Mouse (Mus musculus): ENCODE measurements at regions not wholly inside any gene's neighbourhood (a gene's known extent, or its start where the extent isn't known, plus 50 kb on each side); places are given as distances from the start of the nearest gene placed in this dataset.
A peak's percentile ranks its signal among the peaks of the same experiment; 100 is the strongest.
"Not testable (repeated sequence)": the region's sequence is repeated elsewhere in the genome, so short reads cannot be mapped to it uniquely, and the experiment has no call there.

- Histone ChIP-seq H3K27me3 (ENCODE audit: insufficient read depth, low read length) (no peaks in the 10 kb centered on the region), H3K4me3 (ENCODE audit: low read depth, low read length) (no peak overlapping the region), H3K9ac (no peak overlapping the region), H3K36me3 (ENCODE audit: insufficient read depth) (no peaks in the 10 kb centered on the region), H3K4me1 (ENCODE audit: insufficient read depth) (0 out of 2 replicates have a peak, but pooled peaks cover 5% of the 10 kb centered on the region), H3K4me2 (no peak overlapping the region), H3K27ac (ENCODE audit: low read depth) (no peak overlapping the region), H3K9me3 (ENCODE audit: low read depth, low read length) (no peaks in the 10 kb centered on the region)
- ATAC-seq (ENCODE audit: insufficient read depth) (no peak), DNase-seq (no peak)
- TF ChIP-seq CTCF (IDR thresholded peaks at IDR 0.05; ENCODE audit: low read depth), result no peak
Observed at GRCm38 (mm10) chr2:63706643-63707042, 391.2 kb downstream of the Fign start.

DNA sequence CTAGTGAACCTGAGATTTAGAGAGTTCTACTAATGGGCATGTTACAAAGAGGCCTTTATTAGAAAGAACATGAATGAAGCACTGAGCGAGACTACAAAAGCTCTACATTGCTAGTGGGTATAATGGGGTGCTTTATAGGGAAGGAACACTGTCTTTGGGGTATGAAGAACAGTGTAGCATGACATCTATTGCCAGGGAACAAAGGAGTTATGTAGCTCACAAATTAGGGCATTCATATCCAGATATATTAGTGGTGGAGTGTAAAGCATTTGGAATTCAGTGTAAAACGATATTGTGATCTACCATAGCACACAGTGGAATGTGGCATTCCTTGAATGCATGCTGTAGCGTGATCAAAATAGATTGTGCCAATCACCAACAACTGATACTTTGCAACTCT is 391.7 kb downstream of the Fign start:
- Histone ChIP-seq H3K4me3 (ENCODE audit: low read depth, low read length) (no peak overlapping the region), H3K9me3 (ENCODE audit: low read depth, low read length) (no peaks in the 10 kb centered on the region), H3K9ac (no peak overlapping the region), H3K27me3 (ENCODE audit: insufficient read depth, low read length) (no peaks in the 10 kb centered on the region), H3K36me3 (ENCODE audit: insufficient read depth) (no peaks in the 10 kb centered on the region), H3K4me1 (ENCODE audit: insufficient read depth) (0 out of 2 replicates have a peak, but pooled peaks cover 5% of the 10 kb centered on the region), H3K4me2 (no peak overlapping the region), H3K27ac (ENCODE audit: low read depth) (no peak overlapping the region)
- 73% methylated on average over 3 of the region's 3 CpGs for WGBS
- TF ChIP-seq CTCF (IDR thresholded peaks at IDR 0.05; ENCODE audit: low read depth), result no peak
- DNase-seq, result no peak
- no peak for ATAC-seq (ENCODE audit: insufficient read depth)

DNA sequence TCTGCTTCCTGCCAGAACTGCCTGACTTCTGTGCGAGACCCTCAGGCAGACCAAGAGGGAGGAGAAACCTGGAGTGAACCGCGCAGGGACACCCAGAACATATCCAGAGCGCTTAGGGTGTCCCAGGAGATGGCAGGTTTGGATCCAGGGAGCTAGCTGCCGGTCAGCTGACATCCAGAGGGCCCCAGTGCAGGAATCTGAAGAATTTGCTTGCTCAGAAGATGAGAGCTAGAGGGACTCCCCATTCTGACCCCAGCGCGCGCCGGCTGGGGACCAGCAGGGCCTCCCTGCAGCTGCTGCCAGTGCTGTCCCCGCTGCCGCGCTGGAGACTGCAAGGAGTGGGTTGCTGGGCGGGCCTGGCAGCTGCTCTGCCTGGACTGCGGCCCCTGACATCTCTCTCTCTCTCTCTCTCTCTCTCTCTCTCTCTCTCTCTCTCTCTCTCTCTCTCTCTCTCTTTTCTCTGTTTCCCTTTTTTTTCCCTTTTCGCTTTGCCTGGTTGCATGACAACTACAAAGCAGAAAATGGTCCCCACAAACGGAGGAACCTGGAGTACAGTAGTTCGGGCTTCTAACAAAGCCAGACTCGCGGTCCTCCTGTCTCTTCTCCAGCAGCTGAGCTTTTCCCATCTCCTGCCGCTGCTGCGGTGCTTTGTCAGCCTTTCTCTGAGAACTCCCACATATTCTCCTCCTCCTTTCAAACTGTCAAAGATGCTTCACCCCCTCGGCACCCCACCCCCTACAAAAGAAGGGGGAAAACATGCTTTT is 395.3 kb downstream of the Fign start:
- no peaks in the 10 kb centered on the region for H3K36me3 ChIP-seq (ENCODE audit: insufficient read depth)
- H3K9me3 ChIP-seq (ENCODE audit: low read depth, low read length), result no peaks in the 10 kb centered on the region
- no peaks in the 10 kb centered on the region for H3K27me3 ChIP-seq (ENCODE audit: insufficient read depth, low read length)
- peak overlapping the region; percentile 58; the same call in 1 of the 2 replicates for H3K27ac ChIP-seq (ENCODE audit: low read depth)
- H3K9ac ChIP-seq, result peak overlapping the region; percentile 45
- H3K4me2 ChIP-seq, result peak overlapping the region; percentile 66
- WGBS, result under 1% methylated on average over 22 of the region's 22 CpGs
- no peak for TF ChIP-seq CTCF (IDR thresholded peaks at IDR 0.05; ENCODE audit: low read depth)
- ATAC-seq (ENCODE audit: insufficient read depth) (peak; percentile 100), DNase-seq (peak; percentile 87)
- H3K4me1 ChIP-seq (ENCODE audit: insufficient read depth), result 0 out of 2 replicates have a peak, but pooled peaks cover 5% of the 10 kb centered on the region
- H3K4me3 ChIP-seq (ENCODE audit: low read depth, low read length), result peak overlapping the region; percentile 29

GRCm38 (mm10) chr2:63701861-63702260 is 396.0 kb downstream of the Fign start:
- 23% methylated on average over 13 of the region's 13 CpGs for WGBS
- Histone ChIP-seq H3K36me3 (ENCODE audit: insufficient read depth) (no peaks in the 10 kb centered on the region), H3K27me3 (ENCODE audit: insufficient read depth, low read length) (no peaks in the 10 kb centered on the region), H3K9ac (no peak overlapping the region), H3K27ac (ENCODE audit: low read depth) (no peak overlapping the region), H3K4me2 (peak overlapping the region; percentile 66), H3K4me3 (ENCODE audit: low read depth, low read length) (peak overlapping the region; percentile 29; the same call in 1 of the 2 replicates), H3K4me1 (ENCODE audit: insufficient read depth) (0 out of 2 replicates have a peak, but pooled peaks cover 5% of the 10 kb centered on the region), H3K9me3 (ENCODE audit: low read depth, low read length) (no peaks in the 10 kb centered on the region)
- DNase-seq (peak; percentile 25), ATAC-seq (ENCODE audit: insufficient read depth) (peak; percentile 3; the same call in 1 of the 2 replicates)
- no peak for TF ChIP-seq CTCF (IDR thresholded peaks at IDR 0.05; ENCODE audit: low read depth)

GRCm38 (mm10) chr2:63700255-63700654 is 397.6 kb downstream of the Fign start:
- peak; percentile 63 for TF ChIP-seq CTCF (IDR thresholded peaks at IDR 0.05; ENCODE audit: low read depth)
- no peak overlapping the region for H3K9ac ChIP-seq
- H3K4me2 ChIP-seq, result no peak overlapping the region
- no peaks in the 10 kb centered on the region for H3K9me3 ChIP-seq (ENCODE audit: low read depth, low read length)
- H3K36me3 ChIP-seq (ENCODE audit: insufficient read depth), result no peaks in the 10 kb centered on the region
- ATAC-seq (ENCODE audit: insufficient read depth) (0 out of 2 replicates have a peak, but pooled peaks have one; percentile 15), DNase-seq (peak; percentile 82)
- no peaks in the 10 kb centered on the region for H3K27me3 ChIP-seq (ENCODE audit: insufficient read depth, low read length)
- H3K4me3 ChIP-seq (ENCODE audit: low read depth, low read length), result no peak overlapping the region
- 20% methylated on average over 3 of the region's 3 CpGs for WGBS
- 0 out of 2 replicates have a peak, but pooled peaks cover 5% of the 10 kb centered on the region for H3K4me1 ChIP-seq (ENCODE audit: insufficient read depth)
- H3K27ac ChIP-seq (ENCODE audit: low read depth), result no peak overlapping the region

GRCm38 (mm10) chr2:63669700-63670099 is 428.1 kb downstream of the Fign start:
- no peak overlapping the region for H3K27ac ChIP-seq (ENCODE audit: low read depth)
- H3K4me2 ChIP-seq, result no peak overlapping the region
- H3K4me3 ChIP-seq (ENCODE audit: low read depth, low read length), result no peak overlapping the region
- no peak overlapping the region for H3K9ac ChIP-seq
- WGBS, result 63% methylated on average over 3 of the region's 3 CpGs
- no peak for TF ChIP-seq CTCF (IDR thresholded peaks at IDR 0.05; ENCODE audit: low read depth)
- ATAC-seq (ENCODE audit: insufficient read depth) (no peak), DNase-seq (no peak)
- H3K4me1 ChIP-seq (ENCODE audit: insufficient read depth), result no peaks in the 10 kb centered on the region
- H3K36me3 ChIP-seq (ENCODE audit: insufficient read depth), result no peaks in the 10 kb centered on the region
- H3K27me3 ChIP-seq (ENCODE audit: insufficient read depth, low read length), result no peaks in the 10 kb centered on the region
- H3K9me3 ChIP-seq (ENCODE audit: low read depth, low read length), result no peaks in the 10 kb centered on the region

GRCm38 (mm10) chr2:63668784-63669183 is 429.1 kb downstream of the Fign start:
- TF ChIP-seq CTCF (IDR thresholded peaks at IDR 0.05; ENCODE audit: low read depth), result no peak
- ATAC-seq (ENCODE audit: insufficient read depth), result no peak
- WGBS, result 83% methylated on average over 7 of the region's 7 CpGs

DNA sequence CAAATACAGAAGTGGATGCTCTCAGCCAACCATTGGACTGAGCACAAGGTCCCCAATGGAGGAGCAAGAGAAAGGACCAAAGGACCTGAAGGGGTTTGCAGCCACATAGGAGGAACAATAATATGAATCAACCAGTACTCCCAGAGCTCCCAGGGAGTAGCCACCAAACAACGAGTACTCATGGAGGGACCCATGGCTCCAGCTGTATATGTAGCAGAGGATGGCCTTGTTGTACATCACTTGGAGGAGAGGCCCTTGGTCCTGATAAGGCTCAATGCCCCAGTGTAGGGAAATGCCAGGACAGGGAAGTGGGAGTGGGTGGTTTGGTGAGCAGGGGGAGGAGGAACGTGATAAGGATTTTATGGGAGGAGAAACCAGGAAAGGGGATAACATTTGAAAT is 437.9 kb downstream of the Fign start:
- not testable (repeated sequence) for H3K27me3 ChIP-seq (ENCODE audit: insufficient read depth, low read length); DNase-seq; H3K27ac ChIP-seq (ENCODE audit: low read depth); H3K36me3 ChIP-seq (ENCODE audit: insufficient read depth); H3K4me1 ChIP-seq (ENCODE audit: insufficient read depth); H3K9me3 ChIP-seq (ENCODE audit: low read depth, low read length); H3K9ac ChIP-seq; H3K4me2 ChIP-seq; ATAC-seq (ENCODE audit: insufficient read depth); H3K4me3 ChIP-seq (ENCODE audit: low read depth, low read length)
- WGBS, result 79% methylated on average over 2 of the region's 2 CpGs

More at GRCm38 (mm10) chr2:63668784-63669183, 429.1 kb downstream of the Fign start:
- H3K9me3 ChIP-seq (ENCODE audit: low read depth, low read length), result no peaks in the 10 kb centered on the region
- no peak overlapping the region for H3K27ac ChIP-seq (ENCODE audit: low read depth)
- no peaks in the 10 kb centered on the region for H3K4me1 ChIP-seq (ENCODE audit: insufficient read depth)
- no peak overlapping the region for H3K4me2 ChIP-seq
- no peaks in the 10 kb centered on the region for H3K27me3 ChIP-seq (ENCODE audit: insufficient read depth, low read length)
- H3K9ac ChIP-seq, result no peak overlapping the region
- no peak for DNase-seq
- H3K4me3 ChIP-seq (ENCODE audit: low read depth, low read length), result no peak overlapping the region
- no peaks in the 10 kb centered on the region for H3K36me3 ChIP-seq (ENCODE audit: insufficient read depth)

All from lung, embryonic 14.5 days (tissue).